Mouse (Mus musculus): ENCODE data around the gene Mettl26. TPM values are rescaled to one million over a fixed set of nuclear protein-coding genes. Genes with fewer than 3 reads are reported as not detected.
A peak's percentile ranks its signal among the peaks of the same experiment; 100 is the strongest.

Mettl26 gene
- polyA plus RNA-seq, 1 experiment from 2014 or later = 50.5 TPM

DNA sequence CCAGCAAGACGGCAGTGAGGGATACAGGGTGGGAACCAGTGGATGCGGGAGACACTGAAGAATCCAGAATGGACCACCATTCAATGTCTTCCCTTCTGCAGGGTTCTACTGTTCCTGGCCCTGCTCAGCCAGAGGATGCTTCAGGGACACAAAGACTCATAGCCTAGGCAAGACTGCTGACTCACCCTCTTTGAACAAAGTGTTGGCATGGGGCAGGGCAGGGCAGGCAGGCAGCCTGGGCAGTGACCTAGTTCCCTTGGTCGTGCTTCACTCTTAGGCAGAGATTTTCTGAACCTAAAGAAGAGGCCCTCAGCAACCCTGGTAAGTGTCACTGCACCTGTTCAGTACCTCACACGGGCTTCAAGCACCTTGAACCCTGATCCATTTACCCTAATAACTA lies 36.9 kb downstream of the Mettl26 start:
- no peak overlapping the region for H3K9ac ChIP-seq (ENCODE audit: low read depth, low read length)
- H3K4me2 ChIP-seq (ENCODE audit: low read depth, low read length) = no peak overlapping the region
- no peaks in the 10 kb centered on the region for H3K36me3 ChIP-seq (ENCODE audit: control insufficient read depth, insufficient read depth)
- no peak for ATAC-seq (ENCODE audit: low read depth)
- no peaks in the 10 kb centered on the region for H3K9me3 ChIP-seq (replicated peaks; ENCODE audit: control insufficient read depth, low read length)
- no peak overlapping the region for H3K27ac ChIP-seq (ENCODE audit: low read length)
- H3K4me3 ChIP-seq (ENCODE audit: low read depth, low read length) = no peak overlapping the region
- WGBS (ENCODE audit: insufficient replicate concordance) = 64% methylated on average over 4 of the region's 4 CpGs
- H3K27me3 ChIP-seq (ENCODE audit: control insufficient read depth, insufficient read depth, low read depth, low read length) = no peaks in the 10 kb centered on the region
- peaks cover 16% of the 10 kb centered on the region for H3K4me1 ChIP-seq (ENCODE audit: control insufficient read depth, low read depth, low read length)

- Histone ChIP-seq H3K27me3 (ENCODE audit: control insufficient read depth, insufficient read depth, low read depth, low read length) (no peaks in the 10 kb centered on the region), H3K4me1 (ENCODE audit: control insufficient read depth, low read depth, low read length) (peaks cover 29% of the 10 kb centered on the region), H3K27ac (ENCODE audit: low read length) (no peak overlapping the region), H3K36me3 (ENCODE audit: control insufficient read depth, insufficient read depth) (no peaks in the 10 kb centered on the region), H3K4me2 (ENCODE audit: low read depth, low read length) (no peak overlapping the region), H3K9ac (ENCODE audit: low read depth, low read length) (no peak overlapping the region), H3K4me3 (ENCODE audit: low read depth, low read length) (no peak overlapping the region), H3K9me3 (replicated peaks; ENCODE audit: control insufficient read depth, low read length) (no peaks in the 10 kb centered on the region)
- WGBS (ENCODE audit: insufficient replicate concordance) = 52% methylated on average over 14 of the region's 14 CpGs
- no peak; the same call in 1 of the 2 replicates for ATAC-seq (ENCODE audit: low read depth)
These were observed 38.5 kb downstream of the Mettl26 start for GRCm38 (mm10) chr17:25913186-25913876.

DNA sequence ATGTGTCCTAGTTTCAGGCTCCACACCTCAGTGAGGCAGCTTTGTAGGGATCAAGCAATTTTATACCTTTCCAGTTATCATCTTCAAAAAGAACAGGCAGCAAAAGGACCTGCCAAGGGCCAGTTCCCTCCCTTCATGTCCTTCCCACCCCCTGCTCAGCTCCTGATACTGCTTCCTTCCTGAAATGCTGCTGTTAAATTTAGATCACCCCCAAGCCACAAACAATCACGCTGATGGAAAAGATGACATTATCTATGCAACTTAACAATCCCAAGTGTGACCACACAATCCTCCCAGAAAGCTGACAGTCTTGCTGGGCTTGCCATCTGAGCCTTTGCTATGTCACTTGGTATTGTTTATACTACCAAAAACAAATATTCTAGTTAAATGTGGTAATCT lies 39.0 kb downstream of the Mettl26 start:
- no peak for ATAC-seq (ENCODE audit: low read depth)
- WGBS (ENCODE audit: insufficient replicate concordance) = 9% methylated on average over 1 of the region's 1 CpGs
- Histone ChIP-seq H3K27ac (ENCODE audit: low read length) (no peak overlapping the region), H3K4me1 (ENCODE audit: control insufficient read depth, low read depth, low read length) (peaks cover 35% of the 10 kb centered on the region), H3K27me3 (ENCODE audit: control insufficient read depth, insufficient read depth, low read depth, low read length) (no peaks in the 10 kb centered on the region), H3K4me3 (ENCODE audit: low read depth, low read length) (no peak overlapping the region), H3K4me2 (ENCODE audit: low read depth, low read length) (no peak overlapping the region), H3K36me3 (ENCODE audit: control insufficient read depth, insufficient read depth) (no peaks in the 10 kb centered on the region), H3K9me3 (replicated peaks; ENCODE audit: control insufficient read depth, low read length) (no peaks in the 10 kb centered on the region), H3K9ac (ENCODE audit: low read depth, low read length) (no peak overlapping the region)

GRCm38 (mm10) chr17:25914295-25914694 lies 39.4 kb downstream of the Mettl26 start:
- no peaks in the 10 kb centered on the region for H3K9me3 ChIP-seq (replicated peaks; ENCODE audit: control insufficient read depth, low read length)
- no peaks in the 10 kb centered on the region for H3K27me3 ChIP-seq (ENCODE audit: control insufficient read depth, insufficient read depth, low read depth, low read length)
- H3K36me3 ChIP-seq (ENCODE audit: control insufficient read depth, insufficient read depth) = no peaks in the 10 kb centered on the region
- no peak overlapping the region for H3K27ac ChIP-seq (ENCODE audit: low read length)
- 51% methylated on average over 4 of the region's 4 CpGs for WGBS (ENCODE audit: insufficient replicate concordance)
- no peak overlapping the region for H3K9ac ChIP-seq (ENCODE audit: low read depth, low read length)
- H3K4me3 ChIP-seq (ENCODE audit: low read depth, low read length) = no peak overlapping the region
- H3K4me1 ChIP-seq (ENCODE audit: control insufficient read depth, low read depth, low read length) = peaks cover 36% of the 10 kb centered on the region
- no peak for ATAC-seq (ENCODE audit: low read depth)
- H3K4me2 ChIP-seq (ENCODE audit: low read depth, low read length) = no peak overlapping the region

GRCm38 (mm10) chr17:25916931-25917647 lies 42.2 kb downstream of the Mettl26 start:
- Histone ChIP-seq H3K9ac (ENCODE audit: low read depth, low read length) (no peak overlapping the region), H3K9me3 (replicated peaks; ENCODE audit: control insufficient read depth, low read length) (no peaks in the 10 kb centered on the region), H3K4me1 (ENCODE audit: control insufficient read depth, low read depth, low read length) (peaks cover 46% of the 10 kb centered on the region), H3K27ac (ENCODE audit: low read length) (no peak overlapping the region), H3K4me3 (ENCODE audit: low read depth, low read length) (no peak overlapping the region), H3K27me3 (ENCODE audit: control insufficient read depth, insufficient read depth, low read depth, low read length) (no peaks in the 10 kb centered on the region), H3K4me2 (ENCODE audit: low read depth, low read length) (no peak overlapping the region), H3K36me3 (ENCODE audit: control insufficient read depth, insufficient read depth) (no peaks in the 10 kb centered on the region)
- no peak for ATAC-seq (ENCODE audit: low read depth)
- WGBS (ENCODE audit: insufficient replicate concordance) = 55% methylated on average over 8 of the region's 8 CpGs

DNA sequence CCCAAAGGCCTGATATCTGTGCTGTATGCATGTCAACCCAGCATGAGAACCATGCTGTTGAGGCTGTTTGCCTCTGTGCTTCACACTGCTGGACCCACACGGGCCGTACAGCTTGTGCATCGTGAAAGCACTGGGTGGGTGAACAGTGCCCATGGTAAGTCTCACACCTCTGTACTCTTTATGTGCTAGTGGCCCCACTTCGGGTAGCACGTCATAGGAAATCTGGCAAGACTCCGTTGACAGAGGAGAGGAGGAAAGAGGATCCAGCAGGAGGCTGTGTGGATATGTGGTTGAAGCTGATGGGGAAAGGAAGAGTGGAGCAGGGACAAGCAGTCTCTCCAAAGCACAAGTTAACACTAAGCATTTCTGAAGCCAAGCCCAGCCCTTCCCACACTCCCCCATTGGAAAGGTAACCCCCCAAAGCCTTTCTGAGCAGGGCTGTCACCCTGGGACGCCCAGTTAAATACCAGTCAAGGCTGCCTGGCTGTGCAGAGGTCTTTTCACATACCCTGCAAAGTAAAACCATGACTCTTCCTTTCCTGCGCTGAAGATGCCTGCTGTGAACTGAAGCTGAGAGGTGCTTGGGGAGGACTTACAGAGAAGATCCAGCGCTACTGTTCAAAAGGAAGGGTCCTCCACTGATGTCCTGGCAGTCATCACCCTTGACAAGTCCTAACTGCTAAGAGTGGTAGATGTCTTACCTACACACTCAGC lies 43.3 kb downstream of the Mettl26 start:
- Histone ChIP-seq H3K4me3 (ENCODE audit: low read depth, low read length) (peak overlapping the region; percentile 88), H3K9ac (ENCODE audit: low read depth, low read length) (peak overlapping the region; percentile 88), H3K27me3 (ENCODE audit: control insufficient read depth, insufficient read depth, low read depth, low read length) (no peaks in the 10 kb centered on the region), H3K36me3 (ENCODE audit: control insufficient read depth, insufficient read depth) (no peaks in the 10 kb centered on the region), H3K4me2 (ENCODE audit: low read depth, low read length) (peak overlapping the region; percentile 96), H3K9me3 (replicated peaks; ENCODE audit: control insufficient read depth, low read length) (no peaks in the 10 kb centered on the region), H3K4me1 (ENCODE audit: control insufficient read depth, low read depth, low read length) (peaks cover 45% of the 10 kb centered on the region), H3K27ac (ENCODE audit: low read length) (no peak overlapping the region)
- WGBS (ENCODE audit: insufficient replicate concordance) = 82% methylated on average over 9 of the region's 9 CpGs
- ATAC-seq (ENCODE audit: low read depth) = no peak

DNA sequence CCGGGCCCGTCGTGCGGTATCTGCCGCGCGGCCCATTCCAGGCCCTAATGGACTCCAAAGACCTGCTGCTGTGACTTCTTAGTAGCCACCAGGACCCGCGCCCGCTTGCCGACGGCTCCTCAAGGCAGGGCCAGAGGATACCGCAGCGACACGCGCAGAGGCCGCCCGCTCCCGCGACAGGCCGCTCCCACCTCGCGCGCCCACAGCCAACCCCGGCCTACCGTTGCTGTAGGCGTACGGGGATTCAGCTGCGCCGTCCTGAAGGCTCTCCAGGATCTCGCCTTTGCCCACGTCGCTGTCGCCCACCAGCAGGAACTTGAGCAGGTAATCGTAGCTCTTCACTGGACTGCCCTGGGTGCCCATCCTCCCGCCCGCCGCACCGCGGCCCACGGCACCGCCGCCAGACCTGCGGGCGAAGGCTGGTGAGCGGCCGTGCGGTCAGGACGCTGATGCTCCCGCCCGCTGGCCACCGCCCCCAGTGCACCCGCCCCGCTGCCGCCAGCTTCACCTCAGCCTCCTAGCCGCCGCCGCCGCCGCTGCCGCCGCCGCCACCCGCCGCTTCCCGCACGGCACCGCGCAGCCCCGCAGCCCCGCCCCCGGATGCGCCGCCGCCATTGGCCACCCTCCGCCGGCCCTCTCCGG lies 44.4 kb downstream of the Mettl26 start, which contains the start of gene Rab40c:
TSS of gene Rab40c (minus strand) at position 584 of the 642 bp plus-strand sequence.
- Histone ChIP-seq H3K9ac (ENCODE audit: low read depth, low read length) (peak within 1 kb of the TSS; percentile 88), H3K9me3 (replicated peaks; ENCODE audit: control insufficient read depth, low read length) (no peaks in the 10 kb centered on the region), H3K4me1 (ENCODE audit: control insufficient read depth, low read depth, low read length) (peaks cover 35% of the 10 kb centered on the region), H3K27me3 (ENCODE audit: control insufficient read depth, insufficient read depth, low read depth, low read length) (no peaks in the 10 kb centered on the region), H3K4me2 (ENCODE audit: low read depth, low read length) (peak within 1 kb of the TSS; percentile 97), H3K27ac (ENCODE audit: low read length) (peak within 1 kb of the TSS; percentile 92), H3K4me3 (ENCODE audit: low read depth, low read length) (peak within 1 kb of the TSS; percentile 88), H3K36me3 (ENCODE audit: control insufficient read depth, insufficient read depth) (peaks cover under 1% of the 10 kb centered on the region; the same call in 1 of the 2 replicates)
- under 1% methylated on average over 70 of the region's 78 CpGs for WGBS (ENCODE audit: insufficient replicate concordance)
- no peak for ATAC-seq (ENCODE audit: low read depth)

- ATAC-seq (ENCODE audit: low read depth) = peak; percentile 88
- Histone ChIP-seq H3K9me3 (replicated peaks; ENCODE audit: control insufficient read depth, low read length) (no peaks in the 10 kb centered on the region), H3K9ac (ENCODE audit: low read depth, low read length) (peak overlapping the region; percentile 73), H3K4me3 (ENCODE audit: low read depth, low read length) (peak overlapping the region; percentile 88), H3K4me1 (ENCODE audit: control insufficient read depth, low read depth, low read length) (peaks cover 29% of the 10 kb centered on the region), H3K4me2 (ENCODE audit: low read depth, low read length) (peak overlapping the region; percentile 97), H3K36me3 (ENCODE audit: control insufficient read depth, insufficient read depth) (peaks cover 5% of the 10 kb centered on the region; the same call in 1 of the 2 replicates), H3K27me3 (ENCODE audit: control insufficient read depth, insufficient read depth, low read depth, low read length) (no peaks in the 10 kb centered on the region), H3K27ac (ENCODE audit: low read length) (peak overlapping the region; percentile 92)
- 1% methylated on average over 38 of the region's 40 CpGs for WGBS (ENCODE audit: insufficient replicate concordance)
These were observed 45.1 kb downstream of the Mettl26 start for GRCm38 (mm10) chr17:25919786-25920642.

Data from liver, embryonic 16.5 days (tissue).